Mouse (Mus musculus) kidney, postnatal 4 days (tissue): ENCODE results near the gene Cdkal1.

Experiments used
- DNase-seq, 2 experiments: peaks; one replicate each; pipeline ENCODE4 v3.0.0; 2021; ENCODE audit warnings: mixed read lengths in 2 of 2

The Cdkal1 gene

DNA sequence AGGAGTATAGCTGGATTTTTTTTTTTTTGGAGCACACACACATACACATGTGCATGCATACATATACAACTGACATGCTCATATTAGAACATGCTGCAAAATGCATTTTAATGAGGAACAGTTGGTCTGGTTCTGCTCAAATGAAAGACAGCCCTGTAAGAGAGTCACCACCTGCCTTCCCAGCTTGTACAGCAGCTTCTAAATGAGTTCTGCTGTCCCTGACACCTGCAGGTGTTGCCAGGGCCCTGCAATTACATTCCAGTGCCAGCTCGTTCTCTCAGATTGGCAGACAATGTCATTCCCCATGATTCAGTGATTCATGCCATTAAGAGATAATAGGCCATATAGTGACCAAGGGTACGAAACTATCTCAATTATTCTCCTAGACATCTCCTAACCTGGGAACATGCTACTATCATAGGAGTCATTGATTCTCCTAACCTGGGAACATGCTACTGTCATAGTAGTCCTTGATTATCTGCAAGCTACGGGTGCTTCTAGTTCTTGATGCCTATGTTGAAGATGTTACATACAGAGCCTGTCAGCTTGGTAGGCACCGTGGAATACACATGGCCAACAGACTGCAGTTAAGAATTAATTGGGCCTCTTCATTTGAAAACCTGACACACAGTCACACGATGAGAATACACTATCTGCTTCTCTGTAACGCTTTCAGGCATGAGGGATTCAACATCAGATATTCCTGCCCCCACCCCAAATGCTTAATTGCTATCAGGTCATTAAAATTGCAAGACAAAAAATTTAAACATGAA lies 522.6 kb downstream of the Cdkal1 start:
- DNase-seq = no peak

DNA sequence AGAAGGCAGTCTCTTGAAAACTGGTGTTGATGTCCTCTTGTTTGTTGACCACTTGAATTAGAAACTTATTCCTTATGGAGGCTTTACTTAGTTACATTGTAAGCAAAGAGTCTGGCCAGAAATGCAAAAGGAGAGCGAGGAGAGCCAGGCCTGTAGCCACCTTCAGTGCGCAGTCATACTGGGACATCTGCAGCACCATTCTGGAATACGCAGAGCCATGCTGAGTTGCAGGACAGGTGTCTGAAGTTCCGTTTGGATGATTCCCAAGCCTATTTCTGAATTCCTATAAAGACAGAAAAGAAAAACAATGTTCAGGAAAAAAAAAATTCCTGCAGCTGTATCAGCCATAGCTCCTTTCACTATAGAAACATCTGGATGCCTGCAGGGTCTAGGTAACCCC lies 529.5 kb downstream of the Cdkal1 start:
- no peak for DNase-seq

DNA sequence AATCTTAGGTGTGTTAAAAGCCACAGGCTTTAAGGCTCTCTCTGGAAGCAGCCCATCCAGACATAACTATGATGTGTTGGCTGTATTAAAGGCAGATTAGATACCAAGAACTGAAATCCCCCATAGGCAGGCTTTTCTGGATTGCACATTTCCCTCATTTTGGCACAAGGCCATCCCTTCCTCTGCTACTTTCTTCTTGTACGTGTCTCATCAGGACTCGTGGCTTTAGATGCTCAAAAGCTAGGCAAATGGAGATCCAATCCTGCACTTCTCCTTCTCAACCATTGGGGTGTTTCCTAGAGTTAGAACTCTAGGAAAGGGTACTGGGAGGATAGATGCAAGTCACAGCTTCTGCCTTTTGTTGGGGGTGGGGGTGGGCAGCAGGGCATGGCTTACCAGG lies 535.1 kb downstream of the Cdkal1 start:
- DNase-seq = no peak

DNA sequence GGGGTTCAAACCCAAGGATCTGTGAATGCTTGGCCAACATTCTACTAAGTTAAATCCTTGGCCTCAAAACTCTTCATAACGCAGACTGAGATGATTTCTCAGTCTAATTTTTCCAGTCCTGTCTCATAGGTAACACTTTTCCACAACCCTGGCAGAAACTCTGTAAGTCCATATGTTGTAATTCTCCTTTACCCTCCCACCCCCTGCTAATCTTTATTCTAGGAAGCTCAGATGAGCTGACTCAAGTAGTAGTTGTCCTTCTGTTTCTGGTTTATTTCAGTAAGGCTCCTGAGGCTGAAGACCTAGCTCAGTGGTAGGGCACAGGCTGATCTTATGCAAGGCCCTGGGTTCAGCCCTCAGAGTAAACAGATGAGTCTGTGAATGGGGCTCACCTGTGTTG lies 537.8 kb downstream of the Cdkal1 start:
- DNase-seq = no peak

DNA sequence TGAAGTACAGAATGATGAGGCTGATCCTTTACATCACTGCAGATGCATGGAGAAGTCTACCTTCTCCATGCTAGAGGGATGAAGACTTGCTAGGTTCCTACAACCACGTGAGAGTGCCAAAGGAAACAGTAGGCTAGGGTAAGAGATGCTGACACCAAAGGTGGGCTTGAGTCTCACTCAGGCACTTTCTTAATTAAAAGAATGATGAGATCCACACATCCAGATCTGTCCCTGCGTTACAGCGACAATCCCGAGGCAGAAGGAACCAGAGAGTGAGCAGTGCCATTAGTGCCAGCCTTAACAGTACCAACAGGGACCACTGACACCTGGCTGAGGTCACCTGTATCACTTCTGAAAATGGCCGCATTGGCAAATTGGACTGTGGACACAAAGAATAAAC lies 539.2 kb downstream of the Cdkal1 start:
- no peak for DNase-seq

DNA sequence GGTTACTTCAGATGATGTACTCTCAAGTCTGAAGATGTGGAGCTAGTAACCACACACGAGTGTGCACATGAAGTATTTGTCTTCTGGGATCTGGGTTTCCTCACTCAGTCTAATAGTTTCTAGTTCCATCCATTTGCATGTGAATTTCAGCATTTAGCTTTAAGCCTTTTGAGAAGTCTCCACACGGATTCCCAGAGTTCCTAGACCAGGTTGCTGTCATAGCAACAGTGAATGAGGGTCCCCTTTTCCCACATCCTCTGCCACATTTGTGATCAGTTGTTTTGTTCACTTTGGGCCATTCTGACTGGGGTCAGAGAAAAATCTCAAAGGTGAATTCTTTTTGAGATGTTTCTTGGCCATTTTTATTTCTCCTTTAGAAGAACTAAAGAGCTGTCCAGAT lies 543.4 kb downstream of the Cdkal1 start:
- no peak for DNase-seq

DNA sequence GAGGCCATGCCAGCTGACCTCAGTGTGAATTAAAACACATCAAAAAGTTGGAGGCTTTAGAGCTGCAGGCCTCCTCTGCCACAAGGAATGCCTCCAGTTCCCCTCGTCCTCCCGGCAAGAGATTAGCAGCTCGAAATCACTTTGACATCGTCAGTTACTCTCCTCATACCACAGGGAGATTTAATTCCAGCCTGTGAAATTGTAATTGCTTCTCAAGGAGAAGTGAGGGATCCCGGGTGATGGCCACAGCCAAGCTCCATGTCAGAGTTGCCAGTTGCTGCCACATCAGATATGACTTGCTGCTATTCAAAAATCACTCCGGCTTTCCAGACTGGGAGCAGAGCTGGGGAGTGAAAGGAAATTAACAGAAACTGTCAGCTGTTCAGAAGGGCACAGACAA lies 548.1 kb downstream of the Cdkal1 start:
- no peak for DNase-seq

DNA sequence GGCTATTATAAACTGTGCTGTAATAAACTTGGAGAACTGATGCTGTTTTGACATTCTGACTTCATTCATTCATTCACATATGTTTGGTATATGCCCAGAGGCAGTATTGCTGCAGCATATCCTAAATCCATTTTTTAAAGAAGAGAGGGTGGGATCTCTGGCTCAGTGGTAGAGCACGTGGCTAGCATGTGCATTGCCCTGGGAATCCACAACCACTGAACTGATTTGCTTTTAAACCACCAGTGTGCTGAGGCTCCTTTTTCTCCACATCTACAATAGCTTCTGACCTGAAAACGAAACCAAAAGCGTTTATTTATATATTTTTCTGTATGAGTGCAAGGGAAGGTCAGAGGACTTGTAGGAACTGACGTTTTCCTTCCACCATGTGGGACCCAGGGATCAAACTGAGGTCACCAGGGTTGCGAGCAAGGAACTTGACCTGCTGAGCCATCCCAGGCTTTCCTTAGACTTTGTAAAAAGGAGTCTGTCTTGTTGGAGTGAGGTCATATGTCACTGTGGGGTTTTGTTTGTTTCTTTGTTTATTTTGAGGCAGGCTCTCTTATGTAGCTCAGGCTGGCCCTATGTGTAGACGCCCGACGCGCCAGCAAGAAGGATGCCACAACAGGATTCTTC lies 562.8 kb downstream of the Cdkal1 start:
- no peak for DNase-seq

DNA sequence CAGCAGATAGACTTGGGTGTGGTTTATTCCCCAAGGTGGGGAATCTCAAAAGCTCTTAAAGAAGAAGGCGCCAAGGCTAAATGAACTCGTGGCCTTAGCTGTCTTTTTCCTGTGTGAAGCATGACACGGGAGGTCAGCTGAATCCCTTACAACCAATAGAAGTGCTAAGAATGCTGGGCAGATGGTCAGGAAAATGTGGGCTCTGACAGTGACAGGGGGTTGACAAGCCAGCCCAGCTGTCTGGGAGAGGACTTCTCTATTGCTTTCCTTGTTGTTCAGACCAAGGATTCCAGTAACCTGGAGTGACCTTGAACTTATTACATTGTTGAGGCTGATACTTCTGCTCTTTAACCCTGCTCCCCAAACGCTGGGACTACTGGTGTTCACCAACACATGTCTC lies 564.9 kb downstream of the Cdkal1 start:
- no peak for DNase-seq

DNA sequence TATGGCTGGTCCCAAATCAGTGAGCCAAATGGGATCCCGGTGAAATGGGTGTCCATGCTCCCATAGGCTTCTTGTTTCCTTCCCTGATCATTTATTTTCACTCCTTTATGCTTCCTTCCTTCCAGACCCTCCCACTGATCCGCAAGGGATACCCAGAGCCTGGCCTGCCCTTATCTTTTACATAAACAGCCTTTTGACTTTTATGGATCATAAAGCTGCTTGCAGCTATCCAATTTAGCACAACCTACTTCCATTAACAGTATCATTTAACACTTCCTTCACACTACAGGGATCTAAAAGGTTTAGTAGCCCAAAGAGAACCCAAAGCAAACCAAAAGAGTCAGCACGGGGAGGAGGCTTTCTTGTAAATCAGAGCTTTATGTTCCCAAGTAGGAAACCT lies 570.4 kb downstream of the Cdkal1 start:
- DNase-seq = no peak

DNA sequence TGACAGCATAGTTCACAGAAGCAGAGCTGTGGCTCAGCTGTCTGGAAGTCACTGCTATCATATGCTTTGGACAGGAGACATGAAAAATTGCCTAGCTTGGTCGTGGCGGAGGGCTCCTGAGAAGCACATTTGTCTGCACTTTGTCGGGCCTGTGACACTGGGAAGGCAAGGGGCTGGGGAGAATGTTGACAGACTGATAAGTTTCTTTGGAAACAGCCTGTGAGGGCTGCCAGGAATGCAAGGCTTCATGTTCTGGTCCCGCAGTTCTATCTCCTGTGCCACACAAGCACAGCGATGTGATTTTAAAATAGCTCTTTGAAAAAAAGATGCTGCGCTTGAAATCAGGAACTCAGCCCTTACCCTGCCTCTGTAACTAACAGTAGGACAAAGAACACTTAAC lies 573.9 kb downstream of the Cdkal1 start:
- no peak for DNase-seq

DNA sequence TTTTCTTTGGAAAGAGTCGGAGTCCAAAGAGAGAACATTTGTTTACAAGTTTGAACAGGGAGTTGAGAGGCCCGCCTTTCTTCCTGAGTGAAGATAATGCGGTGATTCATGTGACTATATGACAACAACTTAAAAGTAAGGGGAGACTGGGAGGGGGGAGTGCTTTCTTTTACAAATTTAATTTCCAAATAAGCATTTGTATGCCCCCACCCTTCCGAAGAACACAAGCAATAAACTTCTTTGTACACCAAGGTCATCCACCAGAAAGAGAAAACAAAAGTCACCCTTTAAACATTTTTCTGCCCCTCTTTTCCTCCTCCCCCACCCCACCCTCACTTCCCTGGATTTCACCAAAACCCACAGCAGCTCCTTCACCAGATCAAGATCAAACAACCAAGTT lies 577.3 kb downstream of the Cdkal1 start:
- DNase-seq = no peak

DNA sequence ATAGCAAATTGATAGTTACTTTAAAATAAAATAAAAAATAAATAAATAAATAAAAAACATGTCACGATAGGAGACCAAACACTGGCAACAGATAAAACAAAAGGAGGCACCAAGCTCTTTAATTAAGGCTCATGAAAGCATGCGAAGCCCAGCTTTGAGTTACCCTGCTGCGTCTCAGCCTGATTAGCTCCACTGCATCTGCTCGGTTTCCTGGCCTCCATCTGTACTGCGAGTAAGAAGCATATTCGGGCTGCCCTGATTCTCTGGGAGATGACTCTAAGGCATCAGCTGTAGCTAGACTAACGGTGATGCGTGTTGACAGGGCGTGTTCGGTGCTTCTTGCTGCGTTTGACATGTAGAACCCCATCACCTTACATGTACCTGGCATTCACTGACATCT lies 581.2 kb downstream of the Cdkal1 start:
- DNase-seq = no peak

DNA sequence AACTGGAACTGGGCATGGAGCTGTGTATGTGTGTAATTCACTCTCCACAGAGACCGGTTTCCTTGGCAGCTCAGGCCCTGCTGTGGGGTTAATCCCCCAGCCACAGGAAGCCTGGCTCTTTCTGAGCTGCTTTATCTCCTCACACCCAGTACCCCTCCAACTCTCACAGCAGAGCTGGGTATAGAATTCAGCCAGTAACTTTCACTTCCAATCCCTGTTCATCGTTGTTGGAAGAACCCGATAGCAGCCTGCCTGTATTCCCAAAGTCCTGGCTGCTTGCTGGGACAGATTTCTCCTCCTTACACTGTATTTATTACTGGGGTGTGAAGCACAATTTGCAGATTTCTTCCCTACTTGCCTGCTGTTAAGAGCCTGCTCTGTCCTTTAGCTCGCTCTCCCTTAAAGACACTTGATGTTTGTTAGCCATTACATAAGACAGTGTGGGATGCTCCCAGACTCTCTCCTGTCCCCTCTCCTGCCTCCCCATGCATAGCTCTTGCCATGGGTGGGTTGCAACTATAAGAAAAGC lies 581.7 kb downstream of the Cdkal1 start:
- DNase-seq = no peak

DNA sequence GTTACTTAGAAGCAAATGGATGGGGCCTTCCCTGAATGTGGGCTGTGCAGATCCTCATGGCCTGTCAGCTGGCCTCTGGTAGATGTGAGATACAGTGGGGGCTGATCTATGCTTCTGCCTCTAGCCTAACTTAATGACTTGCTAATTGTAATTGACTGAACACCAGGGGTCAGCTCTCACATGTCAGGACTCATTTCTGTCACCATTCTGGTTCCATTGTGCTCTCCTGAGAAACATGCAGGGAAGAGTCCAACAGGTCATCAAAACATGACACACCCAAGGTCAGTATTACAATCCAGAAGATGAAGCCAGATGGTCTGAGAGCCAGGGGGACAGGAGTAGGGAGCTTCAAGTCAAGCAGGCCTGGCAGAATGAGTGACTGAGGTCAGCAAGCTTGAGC lies 584.0 kb downstream of the Cdkal1 start:
- DNase-seq = no peak

DNA sequence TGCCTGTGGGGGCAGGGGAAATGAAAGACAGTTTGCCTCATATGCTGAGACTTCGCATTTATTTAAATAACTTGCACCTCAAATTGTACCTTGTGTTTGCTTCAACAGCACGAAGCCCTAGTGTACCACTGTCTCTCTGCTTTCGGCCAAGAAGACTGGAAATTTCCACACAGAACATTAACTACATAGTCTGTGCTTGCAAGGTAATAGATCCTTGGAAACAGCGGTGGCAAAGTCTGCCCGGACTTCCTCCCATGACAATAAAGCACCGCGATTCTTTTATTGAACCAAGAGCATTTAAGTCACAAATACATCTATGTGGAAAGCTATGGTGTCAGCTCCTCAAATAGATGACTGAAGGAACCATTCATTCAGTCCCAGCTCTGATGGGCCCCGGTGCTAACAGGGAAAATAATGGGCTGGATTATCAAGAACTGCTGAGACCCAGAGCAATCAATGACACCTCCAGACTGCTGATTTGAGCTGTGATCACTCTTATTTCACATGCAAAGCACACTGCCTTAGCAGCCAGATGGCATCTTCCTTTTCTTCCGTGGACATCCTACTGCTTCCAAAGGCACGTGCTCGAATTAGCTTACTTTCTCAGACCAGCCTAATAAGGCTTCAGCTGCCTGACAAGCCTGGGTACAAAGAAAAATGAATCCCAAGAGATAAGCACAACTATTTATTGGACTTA lies 591.3 kb downstream of the Cdkal1 start:
- DNase-seq = no peak

DNA sequence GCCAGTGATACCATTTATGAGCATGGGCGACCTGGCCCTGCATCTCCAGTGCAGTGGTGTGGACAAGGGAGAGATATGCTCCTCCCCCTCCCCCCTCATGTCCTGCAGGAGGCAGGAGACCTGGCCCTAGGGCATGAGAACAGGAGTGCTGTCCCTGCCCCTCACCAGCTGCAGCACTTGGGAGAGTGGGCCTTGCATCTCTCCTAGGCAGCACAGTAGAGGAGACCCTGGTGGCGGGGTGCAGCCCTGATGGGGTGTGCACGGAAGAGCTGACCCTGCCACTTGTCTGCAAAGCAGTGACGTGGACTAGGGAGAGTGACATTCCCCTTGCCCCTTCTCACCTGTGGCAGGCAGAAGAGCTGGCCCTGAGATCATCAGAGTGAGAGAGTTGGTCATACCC lies 593.3 kb downstream of the Cdkal1 start:
- DNase-seq = no peak

DNA sequence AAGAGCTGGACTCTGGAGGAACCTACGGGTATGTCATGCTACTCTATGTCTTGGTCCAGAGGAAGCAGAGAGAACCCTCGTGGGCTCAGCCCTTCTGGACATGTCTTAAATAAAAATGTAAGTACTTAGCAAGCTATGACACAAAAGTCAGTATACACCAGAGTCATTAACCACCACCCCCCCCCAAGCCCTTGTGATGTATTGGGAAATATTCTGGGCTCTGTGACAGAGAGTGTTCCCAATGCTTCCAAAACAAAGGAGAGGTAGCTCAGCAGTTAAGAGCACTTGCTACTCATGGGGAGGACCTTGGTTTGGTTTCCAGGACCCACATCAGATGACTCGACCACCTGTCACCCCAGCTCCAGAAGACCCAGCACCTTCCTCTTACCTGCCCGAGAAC lies 606.9 kb downstream of the Cdkal1 start:
- DNase-seq = no peak

DNA sequence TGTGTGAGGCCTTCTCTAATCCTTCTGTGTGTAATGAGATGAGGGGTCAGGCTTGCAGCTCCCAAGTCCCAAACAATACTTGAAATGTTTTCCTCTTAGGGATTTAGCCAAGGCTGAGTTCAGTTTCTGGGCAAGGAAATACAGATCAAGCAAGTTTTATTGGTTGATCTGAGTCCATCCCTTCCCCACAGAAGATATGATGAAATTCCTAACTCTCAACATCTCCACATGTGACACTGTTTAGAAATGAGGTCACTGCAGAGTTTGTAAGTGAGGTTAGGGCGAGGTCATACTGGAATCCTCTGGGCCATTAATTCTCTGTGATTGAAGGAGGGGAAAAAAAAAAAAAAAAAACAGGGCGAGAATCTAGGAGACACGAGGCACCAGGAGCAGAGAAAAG lies 607.7 kb downstream of the Cdkal1 start:
- DNase-seq = no peak

DNA sequence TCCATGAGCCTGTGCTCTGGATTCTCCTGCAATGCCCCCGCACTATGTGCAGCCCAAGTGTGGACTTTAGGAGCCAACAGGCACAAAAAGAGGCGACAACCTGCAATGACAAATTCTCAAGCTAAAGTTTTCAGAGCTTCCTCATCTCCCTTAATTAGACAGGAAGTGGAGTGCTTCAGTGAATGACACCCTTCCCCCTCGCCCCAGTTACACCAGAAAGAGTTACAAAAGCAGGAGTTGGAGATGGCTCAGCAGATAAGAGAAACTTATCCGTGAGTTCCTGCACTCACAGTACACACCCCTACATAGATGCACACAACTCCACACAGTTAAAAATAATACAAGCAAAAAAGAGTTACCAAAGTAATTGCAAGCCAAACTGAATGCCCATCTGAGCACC lies 620.4 kb downstream of the Cdkal1 start:
- DNase-seq = no peak

DNA sequence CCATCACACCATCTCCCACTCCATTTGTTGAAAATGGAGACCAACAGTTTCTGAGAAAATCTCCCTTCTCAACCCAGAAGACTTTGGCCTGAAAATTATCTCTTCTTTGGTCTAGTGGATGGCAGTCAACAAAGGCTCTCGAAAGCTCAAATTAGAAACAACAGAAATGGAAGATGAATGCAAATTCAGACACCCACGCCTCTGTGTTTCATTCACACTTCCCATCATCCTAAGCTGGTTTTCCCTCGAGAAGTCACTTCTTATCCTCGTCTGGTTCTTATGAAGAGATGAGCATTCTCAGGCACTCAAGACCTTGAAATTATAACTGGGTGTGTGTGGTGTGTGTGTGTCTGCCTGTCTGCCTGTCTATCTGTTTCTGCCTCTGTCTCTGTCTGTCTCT lies 621.0 kb downstream of the Cdkal1 start:
- no peak for DNase-seq

DNA sequence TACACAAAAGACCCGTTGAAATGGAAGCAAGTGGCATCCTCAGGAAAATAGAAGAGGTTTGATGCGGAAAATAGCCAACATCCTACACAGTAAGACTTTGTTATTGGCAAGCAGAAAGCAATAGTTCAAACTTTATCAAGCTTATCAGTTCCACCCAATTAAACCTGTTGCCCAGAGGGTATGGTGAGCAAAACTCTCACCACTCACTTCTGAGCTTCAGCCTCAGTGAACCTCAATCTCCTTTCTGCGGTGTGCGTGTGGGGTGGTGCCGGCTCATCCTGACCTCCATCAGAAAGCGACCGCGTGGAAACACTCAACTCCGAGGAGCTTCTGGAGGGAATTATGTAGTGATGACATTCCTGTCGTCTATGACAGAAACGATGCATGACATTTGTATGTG lies 621.5 kb downstream of the Cdkal1 start:
- no peak for DNase-seq

DNA sequence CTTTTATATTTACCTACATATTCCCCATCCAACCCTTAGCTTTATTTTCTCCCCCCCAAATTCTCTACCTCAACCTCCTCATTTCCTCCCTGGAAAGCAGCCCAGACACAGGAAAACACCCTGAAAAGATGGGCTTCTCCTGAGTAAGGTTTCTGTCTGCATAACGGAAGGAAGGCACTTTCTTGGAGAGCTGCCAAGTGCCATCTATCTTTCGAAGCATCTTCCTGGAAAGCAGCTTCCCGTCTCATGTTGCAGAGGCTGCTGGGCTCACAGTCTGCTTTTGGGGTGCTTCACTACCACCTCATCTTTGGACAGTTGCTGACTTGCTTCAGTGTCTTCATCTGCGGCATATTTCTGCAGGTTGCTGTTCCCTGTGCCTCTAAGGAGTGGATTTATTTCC lies 622.8 kb downstream of the Cdkal1 start:
- DNase-seq = peak; percentile 50 to 56

DNA sequence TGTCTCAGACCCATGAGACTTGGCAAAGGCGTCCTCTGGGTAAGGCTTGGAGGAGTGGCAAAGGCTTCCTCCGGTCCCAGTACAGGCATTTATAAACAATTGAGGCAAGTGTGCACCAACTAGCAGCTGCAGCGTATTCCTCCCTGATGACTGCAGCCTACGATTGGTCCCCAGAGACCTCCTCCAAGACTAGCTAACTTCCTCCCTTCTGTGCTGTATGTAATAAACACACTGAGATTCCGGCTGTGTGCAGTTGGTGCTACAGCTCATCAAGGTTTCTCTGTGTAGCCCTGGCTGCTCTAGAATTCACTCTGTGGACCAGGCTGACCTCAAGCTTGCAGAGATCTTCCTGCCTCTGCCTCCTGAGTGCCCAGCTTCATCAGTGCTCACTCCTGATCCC lies 630.7 kb downstream of the Cdkal1 start:
- DNase-seq = no peak
